Mouse (Mus musculus) lung, postnatal 36 days (tissue): Measurements from ENCODE around the gene Rad51b.
A peak's percentile ranks its signal among the peaks of the same experiment; 100 is the strongest.

ENCODE experiments used
- DNase-seq: peaks from one replicate; pipeline ENCODE4 v3.0.0; 2022; ENCODE audit warnings: mixed read lengths

Rad51b gene

GRCm38 (mm10) chr12:79782444-79783117 lies 485.5 kb downstream of the Rad51b start:
- no peak for DNase-seq

- no peak for DNase-seq
Observed at GRCm38 (mm10) chr12:79784159-79784558, 487.1 kb downstream of the Rad51b start.

GRCm38 (mm10) chr12:79785691-79786090 lies 488.6 kb downstream of the Rad51b start:
- DNase-seq: no peak

DNA sequence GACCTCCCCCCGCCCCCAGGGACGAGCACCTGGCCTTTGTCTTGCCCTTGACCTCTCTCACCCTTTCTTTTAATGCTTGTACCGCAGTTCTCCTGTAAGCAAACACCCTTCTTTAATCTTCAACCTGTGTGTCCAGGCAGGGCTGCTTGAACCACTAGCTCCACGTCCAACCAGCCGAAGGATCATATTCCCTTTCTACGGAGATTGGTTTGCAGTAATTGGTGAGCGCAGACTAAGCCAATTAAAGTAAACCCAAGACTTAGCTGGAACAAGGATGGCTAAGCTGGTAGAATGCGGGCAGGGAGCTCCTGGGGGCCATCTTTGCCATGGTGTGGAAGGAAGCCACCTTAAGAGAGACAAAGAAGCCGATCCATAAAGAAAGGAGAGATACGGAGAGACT lies 490.5 kb downstream of the Rad51b start:
- DNase-seq: no peak

- peak; percentile 53 for DNase-seq
Observed at GRCm38 (mm10) chr12:79788340-79788739, 491.3 kb downstream of the Rad51b start.

DNA sequence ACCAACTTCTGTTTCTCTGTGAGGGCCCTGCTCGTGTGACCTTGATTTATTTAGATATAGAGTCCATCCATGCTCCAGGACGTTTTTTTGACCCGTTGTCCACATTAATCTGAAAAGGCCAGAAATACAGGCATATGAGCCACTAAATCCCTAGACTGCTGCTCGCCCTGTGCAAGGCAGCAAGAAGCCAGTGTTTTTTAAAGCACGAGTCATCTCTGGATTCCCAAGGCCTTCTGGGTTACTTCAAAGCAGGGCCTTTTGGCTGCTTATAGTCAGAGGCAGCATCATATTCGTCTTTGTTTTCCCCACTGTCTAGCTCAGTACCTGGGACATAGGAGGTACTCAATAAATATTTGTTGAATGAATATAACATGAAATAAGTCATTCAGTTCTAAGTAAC lies 492.4 kb downstream of the Rad51b start:
- no peak for DNase-seq

GRCm38 (mm10) chr12:79793382-79793781 lies 496.3 kb downstream of the Rad51b start:
- DNase-seq: peak; percentile 78

DNA sequence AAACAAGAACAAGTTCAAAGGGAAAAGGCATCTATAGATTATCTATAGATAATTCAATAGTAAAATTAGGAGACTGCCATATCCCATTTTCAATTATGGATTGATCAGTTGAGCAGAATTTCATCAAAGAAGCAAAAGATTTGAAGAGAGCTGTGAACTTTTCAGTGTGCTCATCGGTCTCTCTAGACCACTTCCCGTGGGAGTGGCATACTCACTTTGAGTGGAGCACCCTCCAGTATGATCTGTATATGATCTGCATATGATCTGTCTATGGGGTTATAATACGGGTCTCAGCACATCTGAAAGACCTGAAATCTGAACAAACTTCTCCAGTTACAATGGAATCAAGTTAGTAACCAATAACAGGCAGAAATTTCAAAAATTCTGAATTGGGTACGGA lies 497.7 kb downstream of the Rad51b start:
- DNase-seq: no peak

- DNase-seq: peak; percentile 82
Observed at GRCm38 (mm10) chr12:79796260-79796659, 499.2 kb downstream of the Rad51b start.

GRCm38 (mm10) chr12:79796823-79797821 lies 500.0 kb downstream of the Rad51b start:
- DNase-seq: peak; percentile 28

DNA sequence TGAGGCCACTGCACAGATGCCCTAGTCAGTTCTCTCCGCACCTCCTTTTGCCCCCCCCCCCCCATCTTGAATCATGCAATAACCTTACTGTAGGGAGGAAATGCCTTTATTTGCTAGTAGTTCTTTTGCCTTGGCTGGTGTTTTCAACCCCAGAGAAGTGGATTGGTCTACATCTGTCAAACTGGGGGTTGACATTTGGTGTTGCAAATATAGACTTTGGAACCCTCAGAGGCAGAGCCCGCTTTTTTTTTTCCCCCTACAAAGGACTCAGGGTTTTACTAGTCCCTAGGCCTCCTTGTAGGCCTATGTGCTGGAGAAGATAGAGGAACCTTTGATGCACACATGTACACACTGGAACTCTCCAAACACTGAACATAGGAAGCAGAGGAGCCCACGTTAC lies 501.4 kb downstream of the Rad51b start:
- no peak for DNase-seq

- no peak for DNase-seq
Observed at GRCm38 (mm10) chr12:79799370-79799769, 502.3 kb downstream of the Rad51b start.

DNA sequence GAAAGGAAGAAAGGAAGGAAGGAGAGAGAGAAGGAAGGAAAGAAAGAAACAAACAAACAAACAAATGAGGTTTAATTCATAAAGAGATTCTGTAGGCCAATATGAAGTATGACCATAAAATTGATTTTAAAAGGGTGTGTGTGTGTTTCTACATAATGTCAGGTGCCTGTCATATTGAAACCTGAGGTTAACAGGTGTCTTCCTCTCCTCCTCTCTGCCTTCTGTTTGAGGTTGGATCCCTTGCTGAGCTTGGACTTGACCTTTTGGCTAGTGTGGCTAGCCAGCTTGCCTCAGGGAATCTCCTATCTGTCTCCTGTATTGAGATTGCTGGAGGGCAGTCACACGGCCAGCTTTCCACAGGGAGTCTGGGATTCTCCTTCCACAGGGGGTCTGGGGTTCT lies 506.6 kb downstream of the Rad51b start:
- DNase-seq: no peak

- DNase-seq: no peak
Observed at GRCm38 (mm10) chr12:79804776-79805524, 507.9 kb downstream of the Rad51b start.

DNA sequence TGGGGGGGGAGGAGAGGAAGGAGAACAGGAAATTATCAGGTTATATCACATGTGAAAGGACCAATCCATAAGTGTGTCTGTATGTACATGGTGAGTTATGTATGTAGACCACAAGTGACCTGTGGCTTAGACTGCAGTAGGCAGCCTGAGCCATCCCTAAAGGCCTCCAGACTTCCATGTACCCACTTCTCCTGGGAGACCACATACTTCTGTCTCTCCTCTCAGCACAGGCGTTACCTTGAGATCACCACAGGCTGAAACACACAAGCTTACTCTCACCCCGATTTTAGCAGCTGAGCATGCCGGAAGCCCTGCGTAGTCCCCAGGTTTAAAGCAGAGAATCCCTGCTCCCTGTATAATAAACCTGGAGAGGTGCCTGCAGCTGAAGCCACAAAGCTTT lies 509.9 kb downstream of the Rad51b start:
- no peak for DNase-seq

DNA sequence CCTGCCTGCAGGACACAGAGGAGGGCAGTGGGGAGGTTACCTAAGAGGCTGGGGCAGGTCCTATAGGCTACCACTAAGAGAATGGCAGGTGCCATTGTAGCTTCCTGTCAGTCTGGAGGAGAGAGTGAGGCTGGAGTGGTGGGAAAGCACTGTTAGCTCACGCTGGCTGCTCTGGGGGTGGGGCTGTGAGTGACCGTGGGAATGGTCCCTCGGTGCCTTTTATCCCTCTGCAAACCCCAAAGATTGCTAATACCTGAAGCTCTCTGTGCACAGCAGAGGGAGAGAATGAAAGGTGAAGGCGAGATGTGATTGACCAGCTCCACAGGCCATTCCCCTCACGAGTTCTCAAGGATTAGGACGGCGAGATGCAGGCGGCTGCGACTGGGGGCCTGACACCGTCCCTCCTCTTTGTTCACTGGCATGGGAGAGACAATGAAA lies 510.3 kb downstream of the Rad51b start:
- DNase-seq: no peak

GRCm38 (mm10) chr12:79807938-79808401 lies 510.9 kb downstream of the Rad51b start:
- DNase-seq: no peak

- no peak for DNase-seq
Observed at GRCm38 (mm10) chr12:79808426-79809398, 511.6 kb downstream of the Rad51b start.

GRCm38 (mm10) chr12:79809518-79809917 lies 512.4 kb downstream of the Rad51b start:
- DNase-seq: peak; percentile 58

DNA sequence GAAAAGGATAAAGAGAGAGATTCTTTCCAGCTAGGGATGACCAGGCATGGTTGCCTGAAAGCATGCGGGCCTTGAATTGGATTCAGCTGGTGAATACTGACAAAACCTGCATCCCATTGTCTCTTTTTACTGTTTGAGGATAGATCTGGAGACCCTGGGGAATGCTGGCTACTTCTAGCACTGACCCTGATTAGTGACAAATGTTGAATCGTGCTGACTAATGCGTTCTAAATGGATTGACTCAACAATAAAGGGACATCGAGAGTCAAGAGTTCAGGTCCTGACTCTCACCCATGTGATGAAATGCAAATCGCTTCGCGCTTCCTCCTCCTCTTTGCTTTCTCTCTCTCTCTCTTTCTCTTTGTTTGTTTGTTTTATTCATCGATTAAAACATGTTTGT lies 515.3 kb downstream of the Rad51b start:
- no peak for DNase-seq

DNA sequence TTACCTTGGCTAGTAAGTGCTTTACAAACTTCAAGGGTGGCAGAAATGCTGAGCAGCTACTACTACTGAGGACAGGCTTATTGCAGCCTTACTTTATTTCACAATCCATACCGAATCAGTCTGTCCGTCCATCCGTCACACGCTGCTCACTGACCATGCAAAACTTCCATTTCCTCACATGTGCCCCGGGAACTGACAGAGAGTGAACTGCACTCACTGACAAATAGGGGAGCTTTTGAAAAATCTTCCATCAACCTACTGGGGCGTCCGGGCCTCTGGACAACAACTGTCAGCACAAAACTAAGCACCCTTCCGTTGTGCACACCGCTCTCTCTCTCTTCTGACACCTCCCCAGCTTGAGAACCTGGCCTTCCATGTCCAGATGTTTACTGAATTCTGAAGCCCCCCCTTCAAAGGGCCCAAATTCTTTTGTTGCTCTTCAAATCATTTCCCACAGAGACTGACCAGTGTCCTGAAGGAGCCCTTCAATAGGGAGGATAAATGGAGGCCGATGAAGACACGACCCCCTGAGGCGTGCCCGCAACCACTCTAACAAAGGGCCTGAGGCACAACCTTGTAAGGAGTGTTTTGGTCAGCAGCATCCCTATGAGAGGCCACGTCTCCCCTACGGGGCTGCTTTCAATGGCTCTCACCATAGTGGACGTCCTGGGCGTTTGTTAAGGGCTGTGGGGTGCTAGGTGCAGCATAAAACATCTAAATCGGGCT lies 515.9 kb downstream of the Rad51b start:
- DNase-seq: no peak
